Mouse (Mus musculus) cerebellum, postnatal 10 days (tissue): Measurements from ENCODE around the gene Ube2d3.

ENCODE experiments used
- DNase-seq, 2 experiments: peaks; one replicate each; pipeline ENCODE4 v3.0.0; 2021; ENCODE audit warnings: mixed read lengths in 2 of 2

The Ube2d3 gene

DNA sequence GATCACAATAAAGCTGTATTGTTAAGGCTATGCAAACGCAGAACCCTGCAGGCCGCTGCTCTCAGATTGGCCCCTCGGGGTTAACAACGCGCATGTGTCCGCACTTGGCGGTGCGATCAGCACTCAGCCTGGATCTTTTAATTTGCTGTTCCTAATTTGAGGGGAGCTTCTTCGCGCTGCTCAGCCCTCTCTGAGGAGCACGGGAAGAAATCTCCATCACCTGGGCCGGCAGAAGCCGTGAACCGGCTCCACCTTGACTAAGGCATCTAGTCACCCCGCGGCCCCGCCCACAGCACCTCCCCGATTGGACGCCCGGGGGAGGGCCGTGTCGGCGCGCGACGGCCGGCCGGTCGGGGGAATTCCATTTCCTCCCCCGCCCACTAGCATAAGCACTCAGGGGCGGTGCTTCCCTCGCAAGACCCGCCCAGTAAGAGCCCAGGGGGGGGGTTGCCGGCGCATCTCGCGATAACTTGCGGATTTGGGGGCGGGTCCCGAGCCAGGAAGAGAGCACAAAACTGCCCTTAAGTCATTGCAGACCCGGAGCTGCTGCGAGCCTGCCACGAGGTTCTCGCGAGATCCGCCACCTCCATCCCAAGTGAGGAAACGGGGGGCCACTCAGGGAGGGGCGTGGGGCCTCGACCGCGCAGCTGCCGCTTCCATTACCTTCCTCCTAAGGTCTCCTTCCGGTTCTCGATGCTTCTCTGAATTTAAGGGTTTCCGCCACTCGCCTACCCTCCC, at the start of gene Ube2d3:
Ube2d3 (plus strand) TSS at position 392 of the 738 bp plus-strand sequence.
- peak; percentile 100 for DNase-seq

DNA sequence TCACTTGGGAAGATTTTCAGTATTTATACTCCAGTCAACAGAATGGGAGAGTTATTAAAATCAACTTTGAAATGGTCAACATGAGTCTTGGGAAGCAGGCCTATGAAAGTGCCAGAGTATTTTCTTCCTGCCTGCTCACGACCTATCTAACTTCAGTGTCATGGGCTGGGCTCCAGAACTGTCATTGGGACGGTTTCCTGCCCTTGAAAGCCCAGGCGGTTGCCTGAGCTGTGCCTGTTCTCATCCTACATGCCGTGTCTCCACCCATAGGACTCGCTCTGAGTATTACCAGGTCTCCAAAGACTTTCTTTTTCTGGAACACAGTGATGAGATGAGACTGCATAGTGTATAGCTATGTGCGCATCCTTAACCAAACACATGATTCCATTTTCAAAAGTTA, 44.8 kb upstream of the Ube2d3 start:
- DNase-seq = no peak

DNA sequence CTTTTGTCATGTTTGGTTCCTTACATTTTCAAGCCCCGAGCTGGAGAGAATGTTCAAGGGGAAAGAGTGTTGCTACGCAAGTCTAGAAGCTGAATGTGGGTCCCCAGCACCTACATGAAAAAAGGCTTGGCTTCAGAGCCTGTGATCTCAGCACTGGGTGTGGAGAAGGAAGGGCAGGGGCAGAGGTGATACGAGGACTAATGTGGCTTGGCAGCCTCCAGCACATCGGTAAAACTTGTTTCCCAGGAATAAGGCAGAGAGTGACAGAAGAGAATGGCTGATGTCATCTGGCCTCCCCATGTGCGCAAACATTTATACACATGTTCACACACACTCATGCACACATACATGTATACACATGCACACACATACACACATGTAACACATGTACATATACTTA, 42.9 kb upstream of the Ube2d3 start:
- DNase-seq = no peak

DNA sequence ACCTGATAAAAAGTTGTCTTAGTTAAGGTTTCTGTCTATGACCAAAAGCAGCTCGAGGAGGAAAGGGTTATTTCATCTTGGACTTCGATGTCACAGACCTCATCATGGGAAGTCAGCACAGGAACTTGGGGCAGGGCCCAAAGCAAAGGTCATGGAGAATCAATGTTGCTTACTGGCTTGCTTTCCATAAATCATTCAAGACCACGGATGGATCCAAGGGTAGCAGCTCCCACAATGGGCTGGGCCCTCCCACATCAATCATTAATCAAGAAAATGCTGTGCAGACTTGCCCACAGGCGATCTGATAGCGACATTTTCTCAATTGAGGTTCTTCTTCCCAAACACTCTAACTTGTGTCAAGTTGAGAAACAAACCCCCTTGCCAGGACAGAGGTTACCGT, 41.9 kb upstream of the Ube2d3 start:
- DNase-seq = no peak

DNA sequence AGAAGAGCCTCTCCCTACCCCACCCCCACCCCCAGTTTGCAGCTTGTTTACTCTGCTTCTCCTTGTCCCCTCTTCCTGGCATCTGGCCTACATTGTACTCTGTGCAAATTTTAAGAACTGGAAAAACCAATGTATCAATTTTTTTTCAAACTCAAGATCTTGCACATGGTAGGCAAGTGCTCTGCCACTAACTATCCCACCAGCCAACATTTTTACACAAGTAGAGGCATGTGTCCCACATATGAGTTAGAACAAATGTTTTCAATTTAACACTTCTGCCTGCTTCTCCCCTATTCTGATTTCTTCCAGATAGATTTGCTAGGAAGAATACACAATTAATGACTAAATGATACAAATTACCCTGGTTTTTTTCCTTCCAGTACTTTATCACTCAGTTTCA, 40.8 kb upstream of the Ube2d3 start:
- DNase-seq = no peak

DNA sequence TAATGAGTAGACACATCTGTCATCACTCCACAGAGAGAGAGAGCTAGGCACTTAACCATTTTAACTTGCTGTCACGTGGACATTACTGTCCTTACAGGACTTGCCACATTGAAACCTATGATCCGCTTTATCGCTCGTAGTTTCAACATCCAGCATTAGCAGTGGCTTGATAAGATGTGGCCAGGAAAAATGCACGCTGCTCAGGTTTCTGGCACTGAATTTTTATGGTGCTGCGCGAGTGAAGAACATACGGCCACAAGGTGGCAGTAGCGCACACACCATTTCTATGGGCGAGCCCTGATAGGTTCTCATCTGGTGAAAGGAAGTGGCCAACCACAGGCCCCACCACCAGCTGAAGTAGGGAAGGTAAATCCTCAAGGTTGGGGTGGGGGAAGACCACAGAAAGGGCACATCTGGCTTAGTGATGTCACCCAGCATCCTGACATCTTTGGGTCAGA, 35.7 kb upstream of the Ube2d3 start:
- DNase-seq = peak; percentile 94 to 97

DNA sequence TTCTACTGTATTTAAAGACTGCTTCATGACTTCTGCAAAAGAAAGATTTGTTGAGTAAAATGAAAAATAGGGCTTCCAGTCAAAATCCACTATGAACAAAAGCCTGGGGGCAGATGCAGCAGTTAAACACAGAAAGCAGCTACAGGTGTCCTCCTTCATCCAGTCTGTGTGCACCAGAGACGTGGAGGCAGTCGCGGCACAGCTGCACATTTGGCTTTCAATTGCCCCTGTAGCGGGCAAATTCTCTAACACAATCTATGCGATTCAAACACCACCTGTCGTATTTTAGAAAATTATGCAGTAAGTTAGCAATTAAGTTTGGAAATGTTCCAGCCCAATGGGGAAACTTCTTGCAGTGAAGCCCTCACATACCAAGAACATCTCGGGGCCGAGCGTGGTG, 34.7 kb upstream of the Ube2d3 start:
- no peak for DNase-seq

DNA sequence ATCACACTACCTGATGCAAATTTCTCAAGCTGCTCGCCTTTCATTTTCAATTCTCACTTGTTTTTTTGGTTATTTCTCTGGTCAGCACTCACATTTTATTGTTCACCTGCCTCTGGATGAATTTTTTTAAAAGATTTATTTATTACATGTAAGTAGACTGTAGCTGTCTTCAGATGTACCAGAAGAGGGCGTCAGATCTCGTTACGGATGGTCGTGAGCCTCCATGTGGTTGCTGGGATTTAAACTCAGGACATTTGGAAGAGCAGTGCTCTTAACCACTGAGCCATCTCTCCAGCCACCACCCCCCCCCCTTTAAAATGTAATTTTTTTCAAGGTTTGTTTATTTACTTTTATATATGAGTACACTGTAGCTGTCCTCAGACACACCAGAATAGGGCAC, 34.1 kb upstream of the Ube2d3 start:
- no peak for DNase-seq

DNA sequence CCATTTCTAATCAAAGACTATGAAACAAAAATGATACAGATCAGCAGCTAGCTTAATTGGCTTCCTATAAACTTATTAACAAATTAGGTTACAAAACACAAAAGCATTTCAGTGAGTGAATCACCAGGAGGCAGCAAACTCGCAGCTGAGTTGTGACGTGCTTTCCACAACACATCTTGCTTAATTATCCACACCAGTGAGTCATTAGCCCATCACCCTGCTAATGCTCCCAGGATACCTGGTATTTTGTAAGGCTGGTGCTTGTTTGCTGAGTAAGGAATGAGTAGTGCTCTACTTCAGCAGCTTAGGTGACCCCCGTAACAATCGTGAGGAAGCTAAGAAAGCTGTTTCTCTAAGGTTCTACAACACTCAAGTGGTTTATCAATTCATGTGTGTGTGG, 33.4 kb upstream of the Ube2d3 start:
- no peak for DNase-seq

DNA sequence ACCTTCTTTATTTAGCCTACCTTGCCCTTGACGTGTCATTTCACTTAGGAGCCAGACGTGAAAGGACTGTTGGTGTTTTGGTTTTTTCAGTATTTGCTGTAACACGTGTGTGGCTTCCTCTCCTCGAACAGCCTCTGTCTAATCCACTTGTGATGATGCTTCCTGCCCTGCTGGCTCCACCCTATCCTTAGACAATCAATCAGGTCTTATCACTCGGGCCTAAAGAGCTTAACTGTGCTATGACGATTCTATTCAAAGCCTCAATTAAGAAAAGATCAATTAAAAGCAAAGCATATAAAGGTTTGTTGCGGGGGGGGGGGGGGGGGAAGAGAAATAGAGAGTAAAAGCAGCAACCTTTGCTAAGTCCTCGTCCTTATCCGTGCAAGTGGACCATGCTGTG, 30.6 kb upstream of the Ube2d3 start:
- no peak for DNase-seq

DNA sequence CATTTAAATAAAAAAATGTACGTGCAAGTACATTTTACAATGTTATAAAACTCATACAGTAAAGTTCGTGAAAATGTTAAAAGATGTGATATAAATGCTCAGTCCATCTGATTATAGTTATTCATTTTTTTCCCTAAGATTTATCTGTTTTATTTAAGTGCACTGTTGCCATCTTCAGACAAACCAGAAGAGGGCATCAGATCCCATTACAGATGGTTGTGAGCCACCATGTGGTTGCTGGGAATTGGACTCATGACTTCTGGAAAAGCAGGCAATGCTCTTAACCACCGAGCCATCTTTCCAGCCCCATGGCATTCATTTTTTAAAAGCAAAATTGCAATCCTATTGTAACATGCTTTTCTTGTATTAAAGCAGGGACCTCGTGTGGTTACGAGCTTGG, 28.7 kb upstream of the Ube2d3 start:
- no peak for DNase-seq

DNA sequence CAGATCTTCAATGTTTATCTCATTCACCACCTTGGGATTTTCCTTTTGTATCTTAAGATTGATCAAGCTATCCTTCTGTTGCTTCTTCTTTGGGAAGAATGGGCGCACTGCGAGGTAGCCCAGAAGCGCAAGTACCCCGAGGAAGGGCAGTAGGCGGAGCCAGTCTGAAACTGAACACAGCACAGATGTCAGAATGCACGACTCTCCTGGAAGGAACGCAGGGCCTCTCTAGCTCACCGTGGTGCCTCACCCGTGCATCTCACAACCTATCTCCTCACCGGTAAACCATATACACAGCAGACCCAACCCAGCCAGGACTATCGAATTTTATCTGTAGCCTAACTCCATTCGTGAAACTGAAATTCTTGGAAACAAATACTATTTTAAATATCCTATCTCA, 26.9 kb upstream of the Ube2d3 start:
- no peak for DNase-seq

DNA sequence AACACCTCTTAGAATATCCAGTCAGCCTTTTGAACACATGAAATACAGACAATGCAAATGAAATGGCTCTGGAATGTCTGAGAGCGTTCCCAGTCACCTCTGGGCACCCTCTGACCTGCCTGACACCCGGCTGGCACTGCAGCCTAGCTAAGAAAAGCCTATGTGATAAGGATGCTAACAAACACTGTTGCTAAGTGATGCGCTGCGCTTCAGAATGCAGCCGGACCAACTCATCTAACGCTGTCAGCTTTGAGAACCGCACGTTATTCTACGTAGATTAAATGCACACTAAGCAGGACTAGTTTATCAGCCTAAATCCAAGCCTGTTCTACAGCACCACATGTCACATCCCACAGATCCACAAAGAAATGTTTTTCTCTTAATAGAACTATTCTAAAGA, 26.1 kb upstream of the Ube2d3 start:
- no peak for DNase-seq

DNA sequence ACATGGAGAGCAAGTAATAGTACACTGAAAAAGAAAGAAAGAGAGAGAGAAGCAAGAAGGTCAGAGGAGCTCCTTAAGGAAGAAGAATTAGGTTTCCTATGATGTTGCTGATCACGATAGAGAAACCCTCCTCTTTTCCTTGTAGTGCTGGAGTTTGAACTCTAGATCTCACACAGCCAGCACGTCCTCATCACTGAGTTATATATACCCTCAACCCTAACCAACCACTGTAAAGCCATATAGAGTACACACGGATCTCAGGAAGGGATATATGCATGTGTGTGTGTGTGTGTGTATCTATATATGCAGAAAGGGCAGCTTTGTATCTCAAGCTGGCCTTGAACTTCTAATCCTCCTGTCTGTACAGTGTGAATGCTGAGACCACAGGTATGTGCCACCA, 20.7 kb upstream of the Ube2d3 start:
- DNase-seq = no peak

DNA sequence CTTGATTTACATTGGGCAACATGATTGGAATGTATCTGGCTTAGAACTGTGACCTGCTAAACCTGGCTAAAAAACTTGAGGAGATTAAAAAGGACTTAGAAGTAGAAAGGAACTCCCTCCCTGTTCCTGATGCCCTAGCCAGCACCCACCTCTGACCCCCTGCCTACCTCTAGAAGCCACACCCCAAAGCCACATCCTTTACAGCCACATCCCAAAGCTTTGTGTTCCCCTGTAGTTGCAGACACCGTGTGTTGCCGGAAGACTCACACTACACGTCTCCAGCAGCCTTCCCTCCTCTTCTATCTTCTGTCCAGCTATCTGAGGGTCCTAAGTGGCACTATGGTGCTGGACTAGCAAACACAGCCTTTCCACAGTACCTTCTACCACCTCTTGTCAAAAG, 20.1 kb upstream of the Ube2d3 start:
- DNase-seq = no peak

DNA sequence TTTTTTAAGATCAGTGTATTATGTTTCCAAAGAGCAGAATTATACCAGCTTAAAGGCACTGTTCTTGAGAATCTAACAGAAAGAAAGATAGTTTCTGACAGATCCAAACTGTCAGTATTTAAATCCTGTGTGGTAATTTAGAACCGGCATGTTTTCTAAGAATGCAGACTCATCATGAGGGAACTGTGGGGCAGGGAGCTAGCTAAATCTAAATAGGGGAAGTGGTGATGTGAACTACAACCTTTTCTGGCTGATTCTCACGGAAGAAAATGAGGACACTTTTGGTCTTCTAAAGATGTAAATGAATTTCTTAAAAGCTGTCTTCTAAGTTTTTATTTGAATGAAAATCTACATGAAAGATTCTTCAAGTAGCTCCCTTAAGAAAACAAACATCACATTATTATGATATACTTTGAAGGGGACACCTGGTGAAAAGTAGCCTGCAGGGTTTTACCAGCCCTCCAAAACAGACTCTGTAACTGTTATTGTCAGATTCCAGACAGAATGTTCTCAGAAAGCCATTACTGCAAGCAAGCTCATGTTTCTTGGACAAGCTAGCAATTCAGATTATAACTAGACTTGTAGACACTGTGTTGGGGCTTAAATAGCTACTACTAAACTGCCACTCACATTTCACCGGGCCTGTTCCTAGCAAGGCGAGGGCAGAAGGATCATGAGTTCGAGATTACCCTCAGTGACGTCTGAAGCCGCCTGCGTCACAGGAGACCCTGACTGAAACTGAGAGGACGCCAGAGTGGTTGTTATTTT, 17.2 kb upstream of the Ube2d3 start:
- DNase-seq = no peak

DNA sequence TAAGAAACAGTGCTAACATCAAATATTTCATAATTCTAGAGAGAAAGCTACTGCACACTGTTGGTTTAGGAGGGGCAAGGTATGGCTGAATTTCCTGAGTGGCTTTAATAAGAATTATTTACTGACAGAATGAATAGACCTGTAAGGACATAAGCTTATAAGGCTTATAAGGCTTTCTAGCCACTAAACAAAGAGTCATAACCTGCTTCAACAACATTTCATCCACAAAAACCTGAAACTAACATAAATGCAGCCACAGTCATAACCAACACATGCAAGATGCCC, 16.7 kb upstream of the Ube2d3 start:
- no peak for DNase-seq

DNA sequence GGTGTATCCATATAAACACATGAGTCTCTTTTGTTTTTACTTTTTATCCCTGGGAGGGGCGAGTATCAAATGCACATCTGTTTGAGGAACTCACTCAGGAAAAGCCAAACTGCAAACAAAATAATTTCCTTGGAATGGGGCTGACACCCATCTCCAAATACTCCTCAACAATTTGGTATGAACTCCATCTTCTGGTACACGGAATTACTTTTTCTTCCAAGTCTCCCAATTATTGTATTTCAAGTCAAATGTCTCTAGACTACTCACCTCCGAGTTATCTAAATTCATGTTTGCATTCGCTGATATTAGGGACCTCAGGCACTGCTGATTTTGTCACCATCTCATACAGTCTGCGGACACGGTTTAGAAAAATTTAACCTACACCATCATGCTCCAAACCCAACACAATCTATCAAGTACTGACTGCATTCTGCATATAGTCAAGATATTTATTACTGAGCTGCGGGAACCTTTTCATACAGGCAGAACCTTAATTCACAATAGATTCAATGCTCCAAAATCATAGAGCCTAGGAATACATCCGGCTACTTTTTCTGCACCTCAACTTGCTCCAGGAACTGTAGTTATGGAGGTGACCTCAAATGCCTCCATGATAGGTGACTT, 15.6 kb upstream of the Ube2d3 start:
- DNase-seq = no peak

DNA sequence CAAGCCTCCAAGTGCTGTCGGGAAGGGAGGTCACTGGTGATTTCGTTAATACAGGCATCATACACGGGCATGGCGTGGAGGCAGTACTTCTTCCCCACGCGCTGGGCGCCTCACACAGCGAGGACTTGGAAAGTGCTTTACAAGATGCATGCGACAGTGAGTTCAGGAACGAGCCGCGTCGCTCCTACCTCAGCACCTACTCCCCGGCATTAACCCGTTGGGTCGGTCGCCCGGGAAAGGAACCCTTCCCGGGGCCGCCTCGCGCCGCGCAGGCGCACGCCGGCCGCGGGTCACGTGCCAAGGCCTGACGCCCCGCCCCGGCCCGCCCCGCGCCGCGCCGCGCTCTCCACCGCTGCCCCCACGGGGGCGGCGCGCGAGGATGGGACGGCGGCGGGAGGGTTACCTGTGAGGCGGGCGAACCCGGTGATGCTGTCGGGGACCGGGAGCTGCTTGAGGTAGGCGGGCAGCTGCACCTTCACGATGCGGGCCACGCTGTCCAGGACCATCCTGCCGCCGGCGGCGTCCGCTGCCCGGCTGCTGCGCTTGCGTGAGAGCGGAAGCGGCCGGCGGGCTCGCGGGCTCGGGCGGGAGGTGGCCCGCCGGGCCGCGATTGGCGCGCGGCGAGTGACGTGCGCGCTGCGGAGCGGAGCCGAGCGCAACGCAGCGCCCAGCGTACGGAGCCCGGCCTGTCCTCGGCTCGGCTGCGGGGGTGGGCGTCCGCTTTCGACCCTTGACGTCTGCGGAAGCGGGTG, 14.9 kb upstream of the Ube2d3 start:
- DNase-seq = peak; percentile 93

DNA sequence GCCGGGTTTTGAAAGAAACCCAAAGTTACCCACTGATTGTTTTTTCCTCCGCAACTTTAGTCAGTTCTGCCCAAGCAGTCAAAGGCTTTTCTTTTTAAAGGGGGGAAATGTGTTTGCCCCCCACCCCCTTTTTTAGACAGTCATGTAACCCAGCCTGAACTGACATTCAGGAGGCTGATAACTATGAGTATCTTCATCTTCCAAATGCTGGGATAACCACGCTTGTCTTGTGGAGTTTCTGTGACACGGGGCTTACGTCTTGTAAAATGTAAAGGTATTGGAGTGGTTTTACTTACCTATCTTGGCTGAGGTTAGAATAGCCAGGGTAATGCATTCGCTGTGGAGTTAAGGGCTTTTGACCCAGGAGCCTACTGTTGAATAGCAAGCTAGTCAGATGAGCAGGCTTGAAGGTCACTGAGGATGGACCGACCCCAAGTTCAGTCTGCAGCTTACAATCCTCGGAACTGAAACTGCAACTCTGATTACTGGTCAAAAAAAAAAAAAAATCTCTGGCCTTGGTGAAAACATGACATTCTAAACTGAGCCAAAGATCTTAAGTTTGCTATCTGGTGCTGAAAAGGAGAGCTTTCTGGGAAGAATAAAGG, 14.2 kb upstream of the Ube2d3 start, which contains the start of gene Cisd2:
Cisd2 (minus strand) TSS at position 318 of the 605 bp plus-strand sequence.
- DNase-seq = no peak

DNA sequence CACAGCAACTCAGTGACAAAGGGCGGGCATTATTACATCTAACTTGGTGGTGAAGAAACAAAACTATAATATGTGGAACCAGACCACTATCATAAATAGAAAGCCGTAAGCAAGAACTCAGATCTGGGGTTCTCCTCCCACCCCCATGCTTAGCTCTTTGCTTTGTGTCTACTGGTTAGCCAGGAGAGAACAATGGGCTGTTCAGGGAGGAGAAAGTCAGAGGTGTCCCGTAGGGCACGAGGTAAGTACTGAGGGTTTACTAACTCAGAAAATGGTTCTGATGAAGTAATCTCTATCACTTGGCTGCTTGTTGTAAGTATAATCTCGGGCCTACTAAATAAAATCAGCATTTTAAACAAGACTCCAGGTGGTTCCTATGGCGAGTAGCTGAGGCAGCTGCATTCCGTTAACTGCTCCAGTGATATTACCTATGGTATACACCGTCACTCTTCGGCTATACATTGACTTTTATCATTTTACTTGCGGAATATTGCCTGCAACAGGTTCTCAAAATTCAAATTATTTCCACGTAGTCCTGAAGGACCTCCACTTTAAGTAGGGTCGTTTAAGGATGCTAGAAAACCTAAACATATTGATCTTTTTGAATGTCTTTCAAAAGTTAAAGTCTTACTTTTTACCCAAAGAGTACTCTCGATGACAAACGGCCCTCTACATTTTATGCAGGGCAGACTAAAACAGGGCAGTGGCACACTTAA, 890 bp upstream of the Ube2d3 start:
- peak in 1 of 2 experiments; percentile 10 for DNase-seq

DNA sequence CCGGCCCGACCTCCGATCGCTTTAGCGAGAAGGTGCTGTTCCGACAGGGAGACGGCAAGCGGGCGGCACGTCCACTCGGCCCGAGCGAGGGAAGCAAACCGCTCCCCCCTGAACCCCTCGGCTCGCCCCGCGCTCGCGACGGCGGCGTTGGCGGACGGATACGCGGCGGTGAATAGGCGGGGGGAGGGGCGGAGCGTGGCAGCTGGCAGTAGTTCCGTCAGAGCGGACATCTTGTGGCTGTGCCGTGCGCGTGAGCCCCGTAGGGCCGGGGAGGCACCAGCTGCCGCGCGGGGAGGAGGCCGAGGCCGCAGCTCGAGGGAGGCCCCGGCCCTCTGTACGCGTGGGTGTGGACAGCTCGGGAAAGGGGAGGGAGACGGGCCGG, 573 bp downstream of the Ube2d3 start:
- peak; percentile 98 to 99 for DNase-seq
